Mouse (Mus musculus) right cerebral cortex, adult 2 months (tissue): ENCODE measurements at regions not wholly inside any gene's neighbourhood (a gene's known extent, or its start where the extent isn't known, plus 50 kb on each side); places are given as distances from the start of the nearest gene placed in this dataset.

Experiments used
- DNase-seq, 2 experiments: peaks; one replicate each; pipeline ENCODE4 v3.0.0; 2021 to 2022; ENCODE audit warnings: low spot score in 2 of 2

DNA sequence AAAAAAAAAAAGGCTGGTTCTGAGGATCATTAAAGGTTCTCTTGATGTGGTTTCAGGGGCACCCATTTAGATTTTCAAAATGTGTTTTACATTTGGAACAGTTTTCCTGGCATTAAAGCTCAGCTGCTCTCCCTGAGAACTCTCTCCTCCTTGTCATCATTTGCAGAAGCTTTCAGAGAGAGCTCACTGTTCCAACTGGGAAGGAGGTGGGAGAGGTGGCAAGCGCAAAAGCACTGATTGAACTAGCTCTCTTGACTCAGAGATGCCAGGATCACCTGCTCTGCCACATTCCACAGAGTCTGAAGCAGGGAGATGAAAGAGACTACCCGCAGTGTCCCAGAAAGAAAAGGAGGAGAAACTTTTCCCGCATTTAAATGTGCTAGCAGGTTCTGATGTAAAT, 220.5 kb upstream of the Gbe1 start:
- peak; percentile 22 to 36 for DNase-seq

DNA sequence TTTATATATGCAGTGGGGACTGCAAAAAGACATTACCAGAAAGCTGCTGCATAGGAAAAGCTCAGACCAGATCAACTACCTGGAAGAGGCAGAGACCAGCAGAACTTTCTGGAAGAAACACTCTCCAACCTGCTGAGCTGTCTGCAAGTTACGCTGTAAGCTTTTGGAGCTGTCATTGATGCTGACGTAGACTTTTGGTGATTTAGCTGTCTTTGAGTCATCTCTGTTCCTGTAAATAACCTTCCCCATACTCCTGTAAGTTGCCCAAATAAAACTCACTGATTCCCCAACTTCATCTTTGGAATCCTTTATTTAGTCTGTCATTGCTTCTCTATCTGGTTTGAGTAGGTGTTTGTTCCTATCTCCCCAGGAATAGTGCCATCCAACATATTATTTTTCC, 218.5 kb upstream of the Gbe1 start:
- no peak for DNase-seq

DNA sequence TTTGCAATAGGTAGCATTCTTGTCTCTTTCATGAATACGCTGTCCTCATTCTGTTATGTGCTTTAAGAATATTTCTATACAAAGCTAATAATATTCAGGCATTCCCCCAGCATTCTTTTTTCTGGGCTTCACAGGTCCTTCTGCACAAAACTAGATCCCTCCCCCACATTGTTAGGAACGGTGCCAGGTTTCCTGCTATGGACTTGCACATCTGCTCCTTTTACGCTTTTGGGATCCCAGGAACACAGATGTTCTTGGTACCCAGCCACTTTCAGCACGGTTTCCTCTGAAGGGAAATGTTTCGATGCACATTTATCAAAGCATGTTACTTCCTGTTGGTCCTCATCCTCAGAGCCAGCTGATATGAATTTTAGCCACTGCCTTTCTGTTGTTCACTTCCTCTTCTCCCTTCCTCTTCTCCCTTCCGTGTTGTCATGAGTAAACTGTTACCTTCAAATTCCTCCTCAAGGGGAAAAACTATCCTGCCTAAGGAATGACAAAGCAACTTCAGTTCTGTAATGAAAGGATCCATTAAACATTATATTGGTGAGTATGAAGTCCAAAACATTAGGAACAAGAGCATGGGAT, 209.9 kb upstream of the Gbe1 start:
- peak; percentile 15 to 29 for DNase-seq

DNA sequence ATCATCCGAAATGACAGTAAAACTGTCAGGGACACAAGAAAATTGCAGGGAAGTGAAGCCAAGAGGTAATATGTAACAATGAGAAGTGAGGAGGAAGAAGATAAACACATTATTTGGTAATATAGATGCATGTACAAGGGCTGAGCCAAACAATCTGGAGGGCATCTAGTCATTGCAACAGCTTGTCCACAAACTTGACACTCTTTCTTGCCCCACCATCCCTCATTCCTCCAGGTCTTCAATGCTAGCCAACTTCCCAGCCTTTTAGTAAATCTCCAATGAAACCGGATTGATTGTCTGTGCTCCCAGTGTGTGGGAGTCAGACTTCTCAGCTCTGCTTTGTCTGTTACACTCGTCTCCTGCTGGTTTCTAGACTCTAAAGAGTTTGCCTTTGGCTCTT, 172.3 kb upstream of the Gbe1 start:
- DNase-seq = peak in 1 of 2 experiments; percentile 6

DNA sequence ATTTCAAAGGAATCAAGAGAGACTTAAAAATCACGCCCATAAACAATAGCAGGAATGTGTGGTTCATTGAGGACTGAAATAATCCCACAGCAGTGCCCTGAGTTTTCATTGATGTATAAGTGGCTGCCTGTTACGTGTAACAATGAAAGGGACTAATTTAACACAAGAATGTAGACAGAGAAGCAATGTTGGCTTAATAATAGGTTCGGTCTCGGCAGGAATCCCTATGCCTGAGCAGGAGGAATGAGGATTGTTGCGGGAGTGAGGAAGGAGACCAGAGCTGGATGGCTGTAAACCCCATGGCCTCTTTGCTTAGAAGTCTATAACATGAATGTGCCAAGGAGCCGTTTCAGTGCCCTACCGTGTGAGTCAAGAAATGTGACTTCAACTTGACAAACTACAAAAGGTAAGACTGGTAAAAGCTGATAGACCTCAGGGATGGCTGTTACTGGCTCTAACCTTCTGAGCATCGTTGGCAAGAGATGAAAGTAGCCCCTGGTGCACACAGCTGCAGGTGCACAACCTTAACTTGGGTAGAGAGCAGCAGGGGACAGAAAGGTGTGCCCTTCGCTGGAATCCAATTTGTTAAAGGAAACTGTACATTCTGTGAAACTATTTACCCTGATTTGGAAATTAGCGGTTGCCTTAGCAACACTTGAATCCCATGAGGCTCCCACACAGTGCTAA, 165.9 kb upstream of the Gbe1 start:
- peak in 1 of 2 experiments; percentile 14 for DNase-seq

DNA sequence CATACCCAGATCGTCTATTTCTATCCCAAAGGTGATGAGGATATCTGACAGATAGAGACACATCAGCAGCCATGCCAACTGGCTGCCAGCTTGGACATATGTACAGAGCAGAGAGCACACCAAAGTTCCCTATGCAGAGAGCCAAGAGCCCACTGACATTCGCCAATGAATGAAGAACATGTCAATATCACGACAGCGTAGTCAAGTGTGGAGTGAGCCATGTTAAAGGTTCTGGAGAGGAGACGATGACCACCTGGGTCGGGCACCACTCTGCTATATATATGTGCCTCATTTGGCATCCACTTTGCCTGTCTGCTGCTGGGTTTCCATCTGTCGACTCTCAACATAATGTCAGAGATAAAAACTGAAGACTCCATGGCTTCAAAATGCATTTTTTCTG, 159.2 kb upstream of the Gbe1 start:
- DNase-seq = no peak

DNA sequence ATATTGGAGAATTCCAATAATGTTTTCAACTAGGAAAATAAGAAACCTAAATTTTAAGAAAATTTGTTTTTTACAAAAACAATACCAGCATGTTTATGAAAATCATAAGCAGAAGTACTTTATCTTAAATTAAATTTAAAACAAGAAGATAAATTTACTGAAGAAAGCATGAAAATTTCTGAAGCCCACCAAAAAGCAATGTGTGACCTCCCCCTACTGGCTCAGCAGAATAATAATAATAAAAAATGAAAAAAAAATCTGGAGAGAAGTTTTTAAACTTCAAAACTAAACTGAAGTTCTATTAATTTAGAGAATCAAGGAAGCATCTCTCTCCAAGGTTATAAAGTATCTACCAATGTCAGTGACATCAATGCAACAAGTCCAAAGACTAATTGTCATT, 153.2 kb upstream of the Gbe1 start:
- no peak for DNase-seq

DNA sequence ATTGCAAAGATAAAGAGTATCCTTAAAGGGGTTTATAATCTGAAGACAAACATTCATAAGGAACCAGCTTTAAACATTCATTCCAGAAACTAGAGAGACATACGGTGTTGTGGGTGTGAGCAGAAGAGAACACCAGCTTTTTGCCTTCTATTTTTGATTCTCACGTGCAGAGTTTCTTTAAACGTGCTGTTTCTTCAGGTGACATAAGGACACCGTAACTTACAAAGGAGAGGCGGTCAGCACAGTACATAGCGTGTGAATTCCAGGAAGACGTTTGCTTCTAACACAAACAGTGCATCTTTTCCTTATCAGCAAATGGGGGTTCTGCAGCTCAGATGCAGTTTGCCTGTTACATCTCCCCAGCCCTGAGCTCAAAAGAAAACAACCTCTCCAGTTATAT, 138.6 kb upstream of the Gbe1 start:
- DNase-seq = peak; percentile 16 to 20

DNA sequence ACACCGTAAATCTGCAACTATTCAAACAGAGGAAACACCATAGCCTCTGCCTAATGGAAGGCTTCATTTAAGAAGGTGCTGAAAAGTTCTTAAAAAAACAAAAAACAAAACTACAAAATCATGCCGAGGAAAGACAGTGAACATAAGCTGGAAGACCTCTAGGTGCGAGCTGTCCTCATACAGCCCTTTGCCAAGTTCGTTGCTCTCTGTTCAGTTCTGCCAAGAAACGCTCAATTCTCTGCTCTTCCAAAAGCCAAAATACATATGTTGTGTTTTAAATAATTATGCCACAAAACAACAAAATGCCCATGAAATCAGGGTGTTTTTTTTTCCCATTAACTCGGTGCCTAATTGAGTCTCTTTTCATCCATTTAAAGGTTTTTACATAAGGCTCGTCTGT, 134.8 kb upstream of the Gbe1 start:
- no peak for DNase-seq

DNA sequence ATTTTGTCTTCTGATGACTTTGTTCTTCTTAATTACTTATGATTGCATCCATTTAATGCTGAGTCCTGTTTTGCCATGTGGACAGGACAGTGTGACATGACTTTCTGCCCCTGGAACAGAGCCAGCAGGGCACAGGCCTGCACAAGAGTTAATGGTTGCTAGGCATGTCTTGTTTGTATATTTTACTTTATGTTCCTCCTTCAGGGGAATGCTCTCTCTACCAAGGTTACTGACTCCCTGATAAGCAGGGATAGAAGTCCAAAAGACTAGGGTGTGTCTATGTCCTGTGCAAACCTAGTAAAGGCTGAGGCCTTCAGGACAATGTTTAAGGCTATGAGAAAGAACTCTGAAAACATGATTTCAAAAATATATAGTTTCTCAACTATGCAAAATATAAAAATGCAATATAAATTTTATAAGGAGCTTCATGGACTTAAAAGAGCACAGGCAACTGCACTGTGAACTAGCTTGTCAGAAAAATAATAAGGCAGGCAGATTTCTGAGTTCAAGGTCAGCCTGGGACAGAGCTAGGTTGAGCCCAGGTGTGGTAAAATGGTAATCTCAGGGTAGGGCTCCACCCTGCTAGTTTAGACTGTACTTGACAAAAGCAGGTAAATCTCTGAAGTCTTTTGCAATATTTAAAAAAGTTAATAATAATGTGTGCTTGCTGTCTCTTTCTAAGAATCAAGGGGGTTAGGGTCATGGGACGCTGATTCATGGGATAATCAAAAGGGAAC, 99.7 kb upstream of the Gbe1 start:
- DNase-seq = no peak

DNA sequence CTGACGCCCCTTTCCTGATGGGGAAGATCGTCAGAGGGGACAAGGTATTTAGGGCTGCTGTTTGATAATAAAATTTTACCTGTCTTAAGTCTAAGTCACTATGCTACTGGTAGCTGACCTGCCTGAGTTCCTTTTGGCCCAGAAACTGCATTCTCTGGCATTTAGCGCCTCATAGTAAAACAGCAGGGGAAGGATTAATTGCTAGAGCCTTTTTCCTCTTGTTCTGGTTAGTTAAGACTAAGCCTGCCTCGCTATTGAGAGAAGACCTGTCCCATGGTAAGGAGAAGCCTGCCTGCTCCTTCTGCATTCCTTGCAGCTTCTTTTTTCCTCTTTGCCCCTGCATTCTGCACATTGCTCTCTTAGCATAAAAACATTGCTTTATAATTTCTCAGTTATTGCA, 98.9 kb upstream of the Gbe1 start:
- no peak for DNase-seq

DNA sequence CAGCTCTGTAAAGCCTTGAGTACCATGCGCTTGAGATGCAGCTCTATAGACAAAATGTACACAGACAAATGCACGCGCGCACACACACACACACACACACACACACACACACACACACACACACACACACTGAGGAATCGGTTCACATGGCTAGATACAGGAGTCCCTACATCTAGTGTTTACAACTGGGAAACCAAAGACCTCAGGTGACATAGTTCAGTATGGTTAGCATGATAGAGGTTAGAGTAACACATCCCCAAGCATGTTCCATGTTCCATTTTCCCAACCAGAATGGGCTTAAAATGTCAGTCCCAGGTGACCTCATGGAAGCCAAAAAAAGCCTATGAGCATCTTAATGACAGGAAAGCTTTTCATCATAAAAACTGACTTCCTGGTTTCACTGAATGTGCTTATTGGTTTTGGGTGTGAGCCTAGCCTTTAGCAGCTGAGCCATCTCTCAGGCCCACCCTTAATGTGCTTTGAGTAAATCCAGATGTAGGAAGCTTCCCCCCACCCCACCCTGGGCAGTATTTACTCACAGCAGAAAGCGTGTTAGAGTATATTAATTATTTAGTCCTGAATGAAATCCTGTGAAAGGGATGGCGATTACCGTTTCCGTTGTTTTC, 86.0 kb upstream of the Gbe1 start:
- no peak for DNase-seq

DNA sequence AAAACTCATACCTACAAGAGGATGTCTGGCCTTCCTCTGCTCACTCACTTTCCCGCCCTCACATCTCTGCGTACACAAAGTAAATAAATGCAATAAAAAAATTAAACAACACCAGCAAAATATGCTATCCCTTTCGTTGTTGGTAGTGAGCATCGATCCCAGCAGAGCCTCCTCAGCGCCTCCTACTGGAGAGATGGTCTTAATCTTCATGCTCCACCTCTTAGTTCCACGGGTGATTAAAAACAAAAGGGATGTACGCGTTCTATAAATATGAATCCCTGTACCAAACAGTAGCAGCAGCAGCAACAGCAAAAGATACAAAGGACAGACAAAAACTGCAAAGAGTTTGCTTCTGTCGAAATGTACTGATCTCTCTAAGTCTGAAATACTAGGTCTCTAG, 81.0 kb upstream of the Gbe1 start:
- no peak for DNase-seq

DNA sequence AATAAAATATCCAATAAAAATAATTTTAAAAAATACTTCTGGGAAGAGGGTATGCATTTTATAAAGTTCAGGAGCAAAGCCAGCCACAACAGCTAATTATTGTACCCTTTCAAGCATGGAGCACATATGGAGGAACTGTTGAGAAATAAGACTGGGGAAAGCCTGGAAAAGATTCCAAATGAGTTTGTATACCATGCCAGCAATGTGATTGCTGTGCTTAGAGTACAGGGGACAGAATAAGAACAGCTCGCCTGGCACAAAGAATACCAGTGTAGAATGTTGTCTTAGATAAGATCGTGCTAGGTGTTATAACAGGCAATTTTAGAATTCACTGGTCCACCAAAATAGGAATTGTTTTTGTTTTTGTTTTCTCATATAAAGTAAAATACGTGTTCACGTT, 78.6 kb upstream of the Gbe1 start:
- no peak for DNase-seq

DNA sequence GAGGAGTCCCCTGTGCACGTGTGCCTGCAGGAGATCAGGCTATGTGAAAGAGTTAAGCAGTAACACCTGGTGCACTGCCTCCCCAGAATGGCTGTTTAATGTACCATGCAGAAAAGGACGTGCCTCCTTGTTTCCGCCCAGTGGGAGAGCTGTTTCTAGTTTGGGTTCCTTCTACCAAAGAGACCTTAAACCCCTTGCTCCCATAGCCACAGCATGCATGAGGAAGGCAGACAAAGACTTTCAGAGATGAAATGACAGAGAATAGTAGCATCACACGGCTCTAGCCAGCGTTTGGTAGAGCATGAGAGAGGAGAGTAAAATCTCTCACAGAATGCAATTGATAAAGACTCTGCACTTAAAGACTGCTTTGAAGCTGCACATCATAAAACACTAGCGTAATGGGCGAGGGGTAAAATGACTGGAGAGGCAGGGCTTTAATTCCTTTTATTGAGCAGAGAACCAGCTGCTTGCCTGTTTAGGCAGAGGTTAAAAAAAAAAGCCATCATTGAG, 74.3 kb upstream of the Gbe1 start:
- DNase-seq = no peak

DNA sequence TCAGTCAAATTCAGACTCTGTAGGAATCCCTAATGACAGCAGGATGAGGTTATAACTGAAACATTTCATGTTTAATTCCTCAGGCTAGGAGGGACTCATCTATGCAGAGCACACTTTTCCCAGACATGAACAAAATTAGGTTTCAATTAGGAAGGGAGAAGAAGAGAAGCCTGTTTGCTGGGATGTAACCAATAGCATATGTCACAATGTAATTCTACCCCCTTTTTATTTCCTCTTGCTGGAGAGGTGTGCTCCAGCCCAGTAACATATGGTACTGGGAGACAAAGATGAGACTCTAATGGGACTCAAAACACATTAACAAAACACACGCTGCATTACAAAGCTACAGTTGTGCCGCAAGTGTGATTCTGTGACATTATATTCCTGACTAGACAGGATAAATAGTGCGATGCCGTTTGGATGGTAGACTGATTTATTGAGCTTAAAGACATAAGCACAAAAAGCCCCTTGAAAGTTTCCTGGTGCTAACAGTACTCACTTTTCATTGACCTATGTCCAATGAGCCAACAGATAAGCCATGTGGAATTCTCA, 69.5 kb upstream of the Gbe1 start:
- DNase-seq = no peak

DNA sequence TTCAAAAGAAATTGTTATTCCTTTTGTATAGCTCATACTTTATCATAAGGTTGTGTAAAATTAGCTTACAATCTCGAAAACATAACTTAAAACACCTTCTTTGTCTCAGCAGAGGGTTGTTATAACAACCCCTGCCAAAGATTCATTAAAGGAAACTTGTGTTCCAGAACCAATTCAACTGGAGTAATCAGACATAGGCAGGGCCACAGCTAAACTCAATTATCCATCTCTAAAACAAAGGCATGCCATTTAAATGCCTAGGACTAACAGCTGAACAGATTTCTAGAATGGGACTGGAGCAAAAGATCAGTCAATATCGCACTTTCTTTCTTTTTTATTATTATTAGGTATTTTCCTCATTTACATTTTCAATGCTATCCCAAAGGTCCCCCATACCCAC, 68.8 kb upstream of the Gbe1 start:
- no peak for DNase-seq

DNA sequence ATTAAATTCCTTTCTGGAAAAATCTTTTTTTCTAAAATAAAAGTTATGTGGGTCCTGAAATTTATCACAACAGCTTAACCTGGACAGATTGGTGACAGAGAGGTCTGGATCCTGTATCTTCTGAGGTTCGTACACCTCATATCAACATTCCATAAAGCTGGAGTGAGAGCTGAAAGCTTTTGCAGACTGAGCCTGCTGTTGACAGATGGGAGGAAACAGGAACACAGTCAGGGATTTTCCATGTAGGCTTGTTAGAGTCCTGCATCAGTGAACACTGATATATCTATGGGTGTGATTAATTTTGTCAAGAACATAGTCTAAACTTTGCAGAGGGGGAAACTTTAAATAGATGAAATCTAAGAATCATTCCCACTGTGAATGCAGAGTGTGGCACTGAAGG, 54.4 kb upstream of the Gbe1 start:
- DNase-seq = no peak

DNA sequence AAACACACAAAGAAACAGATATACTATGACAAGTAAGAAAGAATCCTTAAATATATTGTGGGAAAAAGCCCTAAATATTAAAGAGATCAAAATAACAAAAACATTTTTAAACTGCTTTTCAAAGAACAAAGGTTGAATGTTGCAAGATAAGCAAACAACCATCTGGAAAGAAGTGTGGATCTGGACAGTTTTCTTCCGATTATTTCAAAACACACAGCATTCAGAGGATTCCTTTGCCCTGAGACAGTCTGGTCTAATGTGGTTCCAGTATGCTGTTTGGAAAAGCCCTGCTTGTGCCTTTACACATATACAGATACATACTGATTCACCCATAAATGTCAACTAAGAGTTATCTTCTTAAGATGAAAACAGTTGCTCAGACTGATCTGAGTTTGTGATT, 53.6 kb upstream of the Gbe1 start:
- DNase-seq = no peak
